Mouse (Mus musculus) kidney, postnatal 10 days (tissue): ENCODE data around the gene Crtc1.

Experiments
- DNase-seq: peaks from one replicate; pipeline ENCODE4 v3.0.0; 2021; ENCODE audit warnings: mixed read lengths

Crtc1 gene

GRCm38 (mm10) chr8:70461765-70462515 lies 22.6 kb upstream of the Crtc1 start:
- no peak for DNase-seq

GRCm38 (mm10) chr8:70460606-70461005 lies 21.2 kb upstream of the Crtc1 start:
- DNase-seq, result no peak

GRCm38 (mm10) chr8:70460199-70460598 lies 20.8 kb upstream of the Crtc1 start:
- DNase-seq, result no peak

GRCm38 (mm10) chr8:70459636-70460035 lies 20.3 kb upstream of the Crtc1 start:
- no peak for DNase-seq

GRCm38 (mm10) chr8:70458462-70458861 lies 19.1 kb upstream of the Crtc1 start:
- DNase-seq, result no peak

GRCm38 (mm10) chr8:70457882-70458281 lies 18.5 kb upstream of the Crtc1 start:
- no peak for DNase-seq

GRCm38 (mm10) chr8:70456996-70457395 lies 17.6 kb upstream of the Crtc1 start:
- DNase-seq, result no peak

GRCm38 (mm10) chr8:70453852-70454251 lies 14.5 kb upstream of the Crtc1 start:
- no peak for DNase-seq

GRCm38 (mm10) chr8:70452196-70452966 lies 13.0 kb upstream of the Crtc1 start:
- DNase-seq, result no peak

GRCm38 (mm10) chr8:70447639-70448420 lies 8.5 kb upstream of the Crtc1 start:
- DNase-seq, result peak; percentile 35

GRCm38 (mm10) chr8:70445988-70446387 lies 6.6 kb upstream of the Crtc1 start:
- DNase-seq, result no peak

- DNase-seq, result no peak
Observed at GRCm38 (mm10) chr8:70443326-70443725, 3.9 kb upstream of the Crtc1 start.

- DNase-seq, result no peak
Observed at GRCm38 (mm10) chr8:70441565-70441964, 2.2 kb upstream of the Crtc1 start.

- no peak for DNase-seq
Observed at GRCm38 (mm10) chr8:70440246-70440645, 867 bp upstream of the Crtc1 start.

- DNase-seq, result no peak
Observed at GRCm38 (mm10) chr8:70439848-70440179, 435 bp upstream of the Crtc1 start.

- DNase-seq, result no peak
Observed at GRCm38 (mm10) chr8:70438423-70438822, 956 bp downstream of the Crtc1 start.

GRCm38 (mm10) chr8:70435156-70435555 lies 4.2 kb downstream of the Crtc1 start:
- DNase-seq, result no peak

- no peak for DNase-seq
Observed at GRCm38 (mm10) chr8:70432991-70433536, 6.3 kb downstream of the Crtc1 start.

- DNase-seq, result no peak
Observed at GRCm38 (mm10) chr8:70431213-70431612, 8.2 kb downstream of the Crtc1 start.

- no peak for DNase-seq
Observed at GRCm38 (mm10) chr8:70426300-70426907, 13.0 kb downstream of the Crtc1 start.

GRCm38 (mm10) chr8:70422722-70423121 lies 16.7 kb downstream of the Crtc1 start:
- no peak for DNase-seq

GRCm38 (mm10) chr8:70421349-70422104 lies 17.9 kb downstream of the Crtc1 start:
- DNase-seq, result no peak
